Mouse (Mus musculus): ENCODE data around the gene Gm13695.
A peak's percentile ranks its signal among the peaks of the same experiment; 100 is the strongest.
"Not testable (repeated sequence)": the region's sequence is repeated elsewhere in the genome, so short reads cannot be mapped to it uniquely, and the experiment has no call there.

Gm13695 gene

GRCm38 (mm10) chr2:83967013-83967412 is at the start of gene Gm13695:
Gene Gm13695, plus strand, starts transcription at chr2:83967313.
- DNase-seq (ENCODE audit: low spot score in 2 of 2), result not testable (repeated sequence)

DNA sequence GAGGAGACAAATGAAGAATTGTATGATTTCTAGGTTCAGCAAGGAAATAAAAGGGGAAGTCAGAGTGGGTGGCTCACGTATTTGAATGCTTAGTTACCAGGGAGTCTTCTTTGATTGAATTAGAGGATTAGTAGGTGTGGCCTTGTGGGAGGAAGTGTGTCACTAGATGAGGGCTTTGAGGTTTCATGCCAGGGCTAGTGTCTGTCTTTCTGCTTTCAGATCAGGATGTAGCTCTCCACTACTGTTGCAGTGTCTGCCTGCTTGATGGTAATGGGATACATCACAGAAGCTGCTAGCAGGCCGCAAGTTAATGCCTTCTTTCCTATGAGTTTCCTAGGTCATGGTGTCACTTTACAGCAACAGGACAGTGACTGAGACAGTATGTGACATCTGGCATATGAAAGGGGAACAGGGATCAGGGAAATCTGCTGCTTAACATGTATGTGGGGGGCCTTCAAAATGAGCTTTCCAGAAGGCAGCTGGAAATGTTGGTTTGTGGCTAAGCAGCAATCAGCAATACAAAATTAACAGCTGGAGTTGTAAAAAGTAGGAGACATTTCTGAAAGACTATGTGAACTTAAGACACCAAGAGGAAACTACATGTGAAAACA is 37.5 kb upstream of the Gm13695 start:
- no peak for DNase-seq (ENCODE audit: low spot score in 2 of 2)

DNA sequence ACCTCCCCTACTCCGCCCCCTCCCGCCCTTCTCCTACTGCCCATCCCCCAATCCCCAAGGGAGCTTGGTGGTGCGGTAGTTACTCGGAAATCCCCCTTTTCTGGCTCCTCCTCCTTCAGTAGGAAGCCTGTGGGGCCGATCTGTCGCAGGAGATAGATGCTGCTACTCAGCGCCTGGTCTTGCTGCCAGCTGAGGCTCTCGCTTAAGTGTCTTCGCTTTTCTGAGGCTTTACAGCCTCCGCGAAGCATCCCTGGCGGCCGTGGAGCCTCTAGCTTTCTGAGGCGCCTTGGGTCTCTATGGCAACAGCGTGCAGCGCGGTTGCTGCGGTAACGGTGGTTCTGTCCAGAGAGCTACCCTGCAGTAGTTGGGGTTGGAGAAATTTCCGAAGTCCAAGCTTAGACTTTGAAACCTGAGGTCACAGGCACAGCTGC is 26.2 kb upstream of the Gm13695 start, which contains the start of gene Zswim2:
TSS of gene Zswim2 (minus strand) at position 298 of the 431 bp plus-strand sequence.
- peak; percentile 78 to 83 for DNase-seq (ENCODE audit: low spot score in 2 of 2)

GRCm38 (mm10) chr2:83941378-83941777 is 25.7 kb upstream of the Gm13695 start:
- no peak for DNase-seq (ENCODE audit: low spot score in 2 of 2)

DNA sequence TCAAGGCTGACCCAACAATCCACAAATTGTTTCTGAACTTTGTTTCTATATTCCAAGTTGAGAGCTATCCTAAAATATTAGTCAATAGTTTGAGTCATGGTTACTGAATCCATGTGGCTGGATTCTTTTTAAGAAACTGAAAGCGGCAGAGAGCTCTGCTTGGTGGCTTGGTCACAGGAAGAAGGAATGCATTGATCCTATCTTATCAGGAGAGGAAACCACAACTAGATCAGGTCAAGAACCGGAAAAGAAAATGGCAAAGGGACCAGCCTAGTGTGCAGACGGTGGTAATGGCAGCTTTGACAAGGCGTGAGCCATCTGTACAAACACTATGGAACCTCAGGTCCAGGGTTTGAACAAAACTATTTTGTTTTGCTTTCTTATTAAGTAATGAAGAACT is 25.3 kb upstream of the Gm13695 start:
- DNase-seq (ENCODE audit: low spot score in 2 of 2), result no peak

DNA sequence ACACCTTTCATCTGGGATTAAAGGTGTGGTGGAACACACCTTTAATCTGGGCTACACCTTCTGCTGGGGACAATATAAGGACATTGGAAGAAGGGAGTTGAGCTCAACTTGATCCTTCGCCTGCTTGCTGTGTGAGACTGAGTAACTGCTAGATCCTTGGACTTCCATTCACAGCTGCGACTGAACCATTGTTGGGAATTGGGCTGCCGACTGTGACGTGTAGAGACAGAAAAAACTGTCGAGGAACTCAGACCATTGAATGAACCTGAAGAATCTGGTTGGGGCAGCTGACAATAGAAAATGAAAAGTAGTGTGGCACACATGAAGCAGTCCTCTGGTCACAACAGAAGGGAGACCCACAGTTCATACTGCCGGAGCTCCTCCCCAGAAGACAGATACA is 11.7 kb upstream of the Gm13695 start, which contains the start of gene Gm13698:
TSS of gene Gm13698 (plus strand) at position 301 of the 400 bp plus-strand sequence.
- not testable (repeated sequence) for DNase-seq (ENCODE audit: low spot score in 2 of 2)

- not testable (repeated sequence) for DNase-seq (ENCODE audit: low spot score in 2 of 2)
Observed at GRCm38 (mm10) chr2:83961203-83961602, 5.9 kb upstream of the Gm13695 start, which contains the start of gene Gm13693. Gene Gm13693, plus strand, starts transcription at chr2:83961503.

DNA sequence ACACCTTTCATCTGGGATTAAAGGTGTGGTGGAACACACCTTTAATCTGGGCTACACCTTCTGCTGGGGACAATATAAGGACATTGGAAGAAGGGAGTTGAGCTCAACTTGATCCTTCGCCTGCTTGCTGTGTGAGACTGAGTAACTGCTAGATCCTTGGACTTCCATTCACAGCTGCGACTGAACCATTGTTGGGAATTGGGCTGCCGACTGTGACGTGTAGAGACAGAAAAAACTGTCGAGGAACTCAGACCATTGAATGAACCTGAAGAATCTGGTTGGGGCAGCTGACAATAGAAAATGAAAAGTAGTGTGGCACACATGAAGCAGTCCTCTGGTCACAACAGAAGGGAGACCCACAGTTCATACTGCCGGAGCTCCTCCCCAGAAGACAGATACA is 5.7 kb downstream of the Gm13695 start, which contains the start of gene Gm13696:
TSS of gene Gm13696 (plus strand) at position 301 of the 400 bp plus-strand sequence.
- not testable (repeated sequence) for DNase-seq (ENCODE audit: low spot score in 2 of 2)

GRCm38 (mm10) chr2:83978633-83979032 is 11.5 kb downstream of the Gm13695 start, which contains the start of gene Gm13694:
Gene Gm13694, plus strand, starts transcription at chr2:83978933.
- not testable (repeated sequence) for DNase-seq (ENCODE audit: low spot score in 2 of 2)

DNA sequence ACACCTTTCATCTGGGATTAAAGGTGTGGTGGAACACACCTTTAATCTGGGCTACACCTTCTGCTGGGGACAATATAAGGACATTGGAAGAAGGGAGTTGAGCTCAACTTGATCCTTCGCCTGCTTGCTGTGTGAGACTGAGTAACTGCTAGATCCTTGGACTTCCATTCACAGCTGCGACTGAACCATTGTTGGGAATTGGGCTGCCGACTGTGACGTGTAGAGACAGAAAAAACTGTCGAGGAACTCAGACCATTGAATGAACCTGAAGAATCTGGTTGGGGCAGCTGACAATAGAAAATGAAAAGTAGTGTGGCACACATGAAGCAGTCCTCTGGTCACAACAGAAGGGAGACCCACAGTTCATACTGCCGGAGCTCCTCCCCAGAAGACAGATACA is 17.3 kb downstream of the Gm13695 start, which contains the start of gene Gm13697:
TSS of gene Gm13697 (plus strand) at position 301 of the 400 bp plus-strand sequence.
- DNase-seq (ENCODE audit: low spot score in 2 of 2), result not testable (repeated sequence)

GRCm38 (mm10) chr2:83990253-83990652 is 23.1 kb downstream of the Gm13695 start, which contains the start of gene Gm13691:
Gene Gm13691, plus strand, starts transcription at chr2:83990553.
- not testable (repeated sequence) for DNase-seq (ENCODE audit: low spot score in 2 of 2)

DNA sequence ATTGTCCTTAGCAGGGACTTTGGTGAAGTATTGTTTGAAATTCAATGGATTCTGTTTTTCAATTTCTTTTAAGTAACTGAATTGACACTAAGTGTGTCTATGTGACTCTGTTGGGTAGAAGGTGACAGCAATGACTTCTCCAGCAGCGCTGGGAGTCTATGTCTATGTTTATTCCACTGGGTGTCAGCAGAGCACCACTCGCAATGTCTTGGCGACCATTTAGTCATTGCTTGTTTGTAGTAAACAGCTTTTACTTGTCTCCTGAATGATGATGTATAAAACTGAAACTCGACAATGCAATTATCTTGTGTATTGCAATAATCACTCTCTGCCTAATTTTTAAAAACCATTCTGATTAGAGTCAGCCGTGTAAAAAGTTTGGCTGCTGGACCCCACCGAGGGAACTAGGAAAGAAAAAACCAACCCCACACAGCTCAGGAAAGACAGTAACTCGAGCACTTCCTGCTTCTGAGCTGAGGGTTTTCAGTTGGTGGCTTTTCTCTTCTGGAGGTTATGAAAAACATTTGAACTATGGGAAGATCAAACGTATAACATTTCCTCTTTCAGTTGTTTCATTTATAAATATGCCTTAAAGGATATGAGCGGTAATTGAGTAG is 26.6 kb downstream of the Gm13695 start:
- not testable (repeated sequence) for DNase-seq (ENCODE audit: low spot score in 2 of 2)

DNA sequence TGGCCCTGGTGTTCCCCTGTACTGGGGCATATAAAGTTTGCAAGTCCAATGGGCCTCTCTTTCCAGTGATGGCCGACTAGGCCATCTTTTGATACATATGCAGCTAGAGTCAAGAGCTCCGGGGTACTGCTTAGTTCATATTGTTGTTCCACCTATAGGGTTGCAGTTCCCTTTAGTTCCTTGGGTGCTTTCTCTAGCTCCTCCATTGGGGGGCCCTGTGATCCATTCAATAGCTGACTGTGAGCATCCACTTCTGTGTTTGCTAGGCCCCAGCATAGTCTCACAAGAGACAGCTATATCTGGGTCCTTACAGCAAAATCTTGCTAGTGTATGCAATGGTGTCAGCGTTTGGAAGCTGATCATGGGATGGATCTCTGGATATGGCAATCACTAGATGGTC is 27.4 kb downstream of the Gm13695 start:
- DNase-seq (ENCODE audit: low spot score in 2 of 2), result not testable (repeated sequence)

GRCm38 (mm10) chr2:84008913-84009312 is 41.8 kb downstream of the Gm13695 start:
- DNase-seq (ENCODE audit: low spot score in 2 of 2), result no peak

- DNase-seq (ENCODE audit: low spot score in 2 of 2), result no peak
Observed at GRCm38 (mm10) chr2:84009818-84010217, 42.7 kb downstream of the Gm13695 start.

DNA sequence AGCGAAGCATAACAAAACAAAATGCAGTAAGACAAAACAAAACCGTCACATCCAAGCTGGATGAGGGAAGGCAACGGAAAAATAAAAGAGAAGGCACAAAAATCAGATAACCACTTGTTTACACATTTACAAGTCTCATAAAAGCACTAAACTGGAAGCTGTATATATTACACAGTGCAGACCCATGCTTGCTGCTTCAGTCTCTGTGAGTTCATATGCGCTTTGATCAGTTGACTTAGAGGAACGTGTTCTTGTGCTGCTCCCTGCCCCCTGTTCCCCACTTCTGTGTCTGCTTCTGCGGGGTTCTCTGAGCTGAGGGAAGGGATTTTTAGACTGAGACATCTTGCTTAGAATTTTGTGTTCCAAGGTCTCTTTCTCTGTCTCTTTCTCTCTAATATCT is 47.5 kb downstream of the Gm13695 start:
- no peak for DNase-seq (ENCODE audit: low spot score in 2 of 2)

GRCm38 (mm10) chr2:84016291-84016690 is 49.2 kb downstream of the Gm13695 start:
- not testable (repeated sequence) for DNase-seq (ENCODE audit: low spot score in 2 of 2)

DNA sequence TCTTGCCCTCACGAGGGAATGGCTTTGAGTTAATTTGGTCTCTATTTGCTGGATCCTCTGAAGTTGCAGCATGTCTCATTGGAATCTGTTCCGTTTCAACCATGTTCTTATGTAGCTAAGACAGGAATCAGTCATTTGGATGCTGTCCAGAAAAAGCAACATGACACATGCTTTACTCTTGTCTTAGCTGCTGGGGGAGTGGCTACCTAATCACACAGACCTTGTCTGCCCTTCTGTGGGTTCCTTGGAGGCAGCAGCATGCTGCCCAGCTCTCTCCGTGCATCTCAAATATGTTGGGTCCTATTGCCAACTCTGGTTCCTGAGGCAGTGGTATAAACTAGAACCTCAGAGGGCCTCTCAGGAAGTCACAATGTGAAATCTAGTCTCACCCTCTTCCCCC is 51.2 kb downstream of the Gm13695 start:
- no peak for DNase-seq (ENCODE audit: low spot score in 2 of 2)
